Mouse (Mus musculus) heart, adult 18-20 months (tissue): ENCODE measurements around the gene Gm21904. TPM values are rescaled to one million over a fixed set of nuclear protein-coding genes. Genes with fewer than 3 reads are reported as not detected.
"Not testable (repeated sequence)": the region's sequence is repeated elsewhere in the genome, so short reads cannot be mapped to it uniquely, and the experiment has no call there.

ENCODE experiments used
- DNase-seq, 2 experiments: peaks; one replicate each; pipeline ENCODE4 v3.0.0; 2021 to 2022; ENCODE audit warnings: mixed read lengths in 1 of 2
- long read RNA-seq, 2 experiments: library from polyadenylated mRNA; stranded (forward); transcript quantifications; one replicate each; pipeline ENCODE4 v2.0.0; 2021
- total RNA-seq, 2 experiments: library from RNA; stranded (reverse); gene quantifications; 2 replicates each; pipeline ENCODE4 v1.2.3; 2021

Gm21904 gene
- not detected for total RNA-seq
- long read RNA-seq, experiment 1, result 0 reads
- long read RNA-seq, experiment 2, result 0 reads

GRCm38 (mm10) chrY:17846166-17846565 is at the start of gene Gm21904:
Gene Gm21904, minus strand, starts transcription at chrY:17846266.
- DNase-seq, result not testable (repeated sequence)

GRCm38 (mm10) chrY:17874441-17874840 is 28.4 kb upstream of the Gm21904 start, which contains the start of the genes Gm20772 and Gm20831:
Gene Gm20772, plus strand, starts transcription at chrY:17874741.
Gene Gm20831, plus strand, starts transcription at chrY:17874741.
- DNase-seq, result not testable (repeated sequence)

Other genes with a start within 250 kb of the Gm21904 start
- gene Gm20772, start 28.5 kb upstream of the Gm21904 start, total RNA-seq, result not detected
- gene Gm20831, start 28.5 kb upstream of the Gm21904 start, total RNA-seq, result not detected
- gene Srsy, start 91.1 kb upstream of the Gm21904 start, total RNA-seq, result not detected
- gene Gm21764, start 215.5 kb upstream of the Gm21904 start, total RNA-seq, result not detected
- not detected for gene Ssty1, start 242.8 kb upstream of the Gm21904 start, total RNA-seq